Mouse (Mus musculus) neural tube, embryonic 12.5 days (tissue): ENCODE results near the gene Lima1. TPM values are rescaled to one million over a fixed set of nuclear protein-coding genes. Genes with fewer than 3 reads are reported as not detected.
"Not testable (repeated sequence)": the region's sequence is repeated elsewhere in the genome, so short reads cannot be mapped to it uniquely, and the experiment has no call there.

ENCODE experiments used
- ATAC-seq: fragments of 200-750 bp; cut with Nextera tagmentation; 2 replicates; pipeline ENCODE4 v1.8.0; 2017; ENCODE audit warnings: low read depth, mild to moderate bottlenecking, moderate TSS enrichment, moderate library complexity; ENCODE audit not compliant: low FRiP score
- H3K27ac ChIP-seq: fragments of 300-500 bp; sonication (generic); 2 replicates; pipeline ENCODE4 v1.5.1; 2016
- H3K27me3 ChIP-seq: fragments of 300-500 bp; sonication (generic); replicated peaks from 2 replicates; pipeline ENCODE4 v1.6.1; 2016; ENCODE audit warnings: mild to moderate bottlenecking
- H3K36me3 ChIP-seq: fragments of 300-500 bp; sonication (generic); 2 replicates; pipeline ENCODE4 v1.6.1; 2016; ENCODE audit warnings: mild to moderate bottlenecking
- H3K4me1 ChIP-seq: fragments of 300-500 bp; sonication (generic); 2 replicates; pipeline ENCODE4 v1.6.1; 2016
- H3K4me2 ChIP-seq: fragments of 300-500 bp; sonication (generic); replicated peaks from 2 replicates; pipeline ENCODE4 v1.6.1; 2016; ENCODE audit warnings: mild to moderate bottlenecking
- H3K4me3 ChIP-seq: fragments of 300-500 bp; sonication (generic); 2 replicates; pipeline ENCODE4 v1.5.1; 2016
- H3K9ac ChIP-seq: fragments of 300-500 bp; sonication (generic); 2 replicates; pipeline ENCODE4 v1.6.1; 2016; ENCODE audit warnings: mild to moderate bottlenecking
- H3K9me3 ChIP-seq: fragments of 300-500 bp; sonication (generic); 2 replicates; pipeline ENCODE4 v1.6.1; 2016; ENCODE audit warnings: mild to moderate bottlenecking
- WGBS: fragments of 180-500 bp; shearing (Covaris S2); methylation state at CpG from one replicate; pipeline ENCODE4 v1.1.7; 2016; 5-methylcytosine and 5-hydroxymethylcytosine counted together
- polyA plus RNA-seq: library from polyadenylated mRNA; unstranded; fragments of >200 nt; fragmentation: Nextera tagmentation; extraction: Ambion mirVana; gene quantifications from 2 replicates; pipeline ENCODE4 v1.2.1, GENCODE M21; 2016

Gene Lima1
- polyA plus RNA-seq, 1 experiment from 2014 or later: 35.5 TPM

DNA sequence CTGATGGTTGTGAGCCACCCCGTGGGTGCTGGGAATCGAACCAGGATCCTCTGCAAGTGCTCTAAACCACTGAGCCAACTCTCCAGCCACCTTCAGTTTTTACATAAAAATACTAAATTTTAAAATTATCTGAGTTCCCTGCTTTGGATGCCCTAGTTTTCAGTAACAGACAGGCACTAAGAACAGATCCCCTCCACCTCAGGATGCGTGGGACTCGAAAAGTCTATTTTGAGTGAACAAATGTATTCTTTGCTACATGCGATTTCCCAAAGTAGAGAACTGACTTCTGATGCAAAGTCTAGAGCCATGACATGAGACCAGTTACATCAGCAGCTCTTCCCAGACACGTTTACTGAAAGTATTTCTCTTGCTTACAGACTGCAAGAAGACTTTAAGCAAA is 84.8 kb downstream of the Lima1 start:
- Histone ChIP-seq H3K27ac (no peak overlapping the region), H3K36me3 (peaks cover 22% of the 10 kb centered on the region), H3K27me3 (no peaks in the 10 kb centered on the region), H3K9me3 (no peaks in the 10 kb centered on the region), H3K9ac (no peak overlapping the region), H3K4me2 (no peak overlapping the region), H3K4me3 (no peak overlapping the region), H3K4me1 (no peaks in the 10 kb centered on the region)
- WGBS: 96% methylated on average over 6 of the region's 6 CpGs
- ATAC-seq: no peak

- no peak overlapping the region for H3K27ac ChIP-seq
- H3K4me2 ChIP-seq: no peak overlapping the region
- ATAC-seq: no peak
- no peaks in the 10 kb centered on the region for H3K4me1 ChIP-seq
- no peaks in the 10 kb centered on the region for H3K27me3 ChIP-seq
- H3K4me3 ChIP-seq: no peak overlapping the region
- peaks cover 13% of the 10 kb centered on the region; the same call in 1 of the 2 replicates for H3K36me3 ChIP-seq
- WGBS: 58% methylated on average over 9 of the region's 9 CpGs
- no peak overlapping the region for H3K9ac ChIP-seq
- no peaks in the 10 kb centered on the region for H3K9me3 ChIP-seq
Measured at GRCm38 (mm10) chr15:99787625-99788120, 87.6 kb downstream of the Lima1 start.

- no peaks in the 10 kb centered on the region for H3K36me3 ChIP-seq
- no peak overlapping the region for H3K4me2 ChIP-seq
- 89% methylated on average over 16 of the region's 16 CpGs for WGBS
- H3K4me1 ChIP-seq: no peaks in the 10 kb centered on the region
- H3K4me3 ChIP-seq: no peak overlapping the region
- no peaks in the 10 kb centered on the region for H3K9me3 ChIP-seq
- H3K9ac ChIP-seq: no peak overlapping the region
- ATAC-seq: no peak
- no peaks in the 10 kb centered on the region for H3K27me3 ChIP-seq
- H3K27ac ChIP-seq: no peak overlapping the region
Measured at GRCm38 (mm10) chr15:99778677-99779335, 96.5 kb downstream of the Lima1 start.

DNA sequence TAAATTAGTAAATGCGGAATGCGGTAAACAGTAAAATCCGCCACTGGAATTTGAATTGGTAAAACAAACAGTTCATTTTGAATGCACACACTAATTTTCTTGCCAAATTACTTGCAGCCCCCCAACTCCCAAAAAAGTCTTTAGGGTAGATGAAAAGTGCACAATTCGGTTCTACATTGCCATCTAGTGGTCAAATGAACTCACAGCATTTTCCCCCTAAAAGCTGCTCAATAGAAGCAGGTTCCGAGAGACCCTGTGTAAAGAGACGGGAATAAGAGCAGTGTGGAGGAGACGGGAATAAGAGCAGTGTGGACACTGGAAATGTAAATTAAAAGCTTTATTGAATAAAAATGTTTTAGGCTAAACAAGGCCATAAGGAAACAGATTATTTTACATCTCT is 97.1 kb downstream of the Lima1 start:
- no peak overlapping the region for H3K9ac ChIP-seq
- no peak overlapping the region for H3K27ac ChIP-seq
- H3K36me3 ChIP-seq: no peaks in the 10 kb centered on the region
- 30% methylated on average over 7 of the region's 7 CpGs for WGBS
- no peaks in the 10 kb centered on the region for H3K27me3 ChIP-seq
- H3K4me3 ChIP-seq: no peak overlapping the region
- no peak overlapping the region for H3K4me2 ChIP-seq
- H3K4me1 ChIP-seq: no peaks in the 10 kb centered on the region
- ATAC-seq: no peak
- H3K9me3 ChIP-seq: no peaks in the 10 kb centered on the region

- 30% methylated on average over 3 of the region's 3 CpGs for WGBS
- H3K27me3 ChIP-seq: no peaks in the 10 kb centered on the region
- H3K4me2 ChIP-seq: peak overlapping the region; percentile 84
- H3K4me1 ChIP-seq: peaks cover 12% of the 10 kb centered on the region
- 0 out of 2 replicates have a peak overlapping the region, but pooled peaks have one; percentile 93 for H3K9ac ChIP-seq
- no peak for ATAC-seq
- peak overlapping the region; percentile 63; the same call in 1 of the 2 replicates for H3K4me3 ChIP-seq
- H3K36me3 ChIP-seq: no peaks in the 10 kb centered on the region
- H3K27ac ChIP-seq: no peak overlapping the region
- H3K9me3 ChIP-seq: no peaks in the 10 kb centered on the region
Measured at GRCm38 (mm10) chr15:99772925-99773324, 102.3 kb downstream of the Lima1 start.

DNA sequence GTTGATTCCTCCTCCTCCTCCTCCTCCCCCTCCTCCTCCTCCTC is 102.6 kb downstream of the Lima1 start, which contains the start of gene Cers5:
TSS of gene Cers5 (minus strand) at position 5 of the 44 bp plus-strand sequence.
- Histone ChIP-seq H3K4me1 (peaks cover 12% of the 10 kb centered on the region), H3K4me3 (peak within 1 kb of the TSS; percentile 63), H3K9ac (peak within 1 kb of the TSS; percentile 93), H3K27ac (peak within 1 kb of the TSS; percentile 79), H3K4me2 (peak within 1 kb of the TSS; percentile 84)
- not testable (repeated sequence) for H3K9me3 ChIP-seq, H3K36me3 ChIP-seq, H3K27me3 ChIP-seq, ATAC-seq

GRCm38 (mm10) chr15:99772277-99772880 is 102.9 kb downstream of the Lima1 start:
- Histone ChIP-seq H3K4me3 (peak overlapping the region; percentile 63), H3K4me2 (peak overlapping the region; percentile 84), H3K36me3 (no peaks in the 10 kb centered on the region), H3K4me1 (peaks cover 12% of the 10 kb centered on the region), H3K9ac (peak overlapping the region; percentile 93), H3K27ac (peak overlapping the region; percentile 79), H3K9me3 (no peaks in the 10 kb centered on the region), H3K27me3 (no peaks in the 10 kb centered on the region)
- peak; percentile 91 for ATAC-seq
- 0% methylated on average over 41 of the region's 41 CpGs for WGBS

DNA sequence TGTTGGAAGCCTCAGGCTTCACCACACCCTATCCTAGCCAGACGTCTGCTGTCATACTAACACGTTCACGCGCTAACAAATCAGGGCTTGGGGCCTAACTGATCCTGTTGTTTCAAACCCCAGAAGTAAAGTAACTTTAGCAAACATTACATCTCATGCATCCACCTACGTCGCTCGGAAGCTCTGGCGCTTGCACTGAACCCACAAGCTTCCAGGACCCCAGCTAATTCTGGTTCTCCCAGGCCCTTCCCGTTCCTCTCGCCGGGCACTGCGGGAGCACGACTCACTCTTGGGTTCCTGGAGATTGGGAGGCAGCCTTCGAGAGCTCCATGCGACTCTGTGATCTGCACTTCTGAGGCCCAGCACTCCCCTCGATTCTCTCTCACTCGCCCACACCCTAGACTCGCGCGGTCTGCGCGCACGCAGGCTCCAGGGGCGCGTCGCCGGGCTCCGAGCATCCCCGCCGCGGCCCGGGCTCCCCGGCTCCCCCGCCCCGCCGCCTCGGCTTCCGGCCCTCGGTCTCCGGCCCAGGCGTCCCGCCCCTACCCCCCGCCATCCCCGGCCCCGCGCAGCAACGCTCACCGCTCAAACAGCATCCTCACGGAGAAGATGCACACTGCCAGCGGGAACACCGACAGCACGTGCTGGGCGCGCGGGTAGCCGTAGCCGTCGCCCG is 103.5 kb downstream of the Lima1 start:
- Histone ChIP-seq H3K27ac (peak overlapping the region; percentile 79), H3K9ac (peak overlapping the region; percentile 93), H3K36me3 (no peaks in the 10 kb centered on the region), H3K4me3 (peak overlapping the region; percentile 63), H3K9me3 (no peaks in the 10 kb centered on the region), H3K4me2 (peak overlapping the region; percentile 84), H3K27me3 (no peaks in the 10 kb centered on the region), H3K4me1 (peaks cover 12% of the 10 kb centered on the region)
- ATAC-seq: peak; percentile 83
- under 1% methylated on average over 57 of the region's 59 CpGs for WGBS

DNA sequence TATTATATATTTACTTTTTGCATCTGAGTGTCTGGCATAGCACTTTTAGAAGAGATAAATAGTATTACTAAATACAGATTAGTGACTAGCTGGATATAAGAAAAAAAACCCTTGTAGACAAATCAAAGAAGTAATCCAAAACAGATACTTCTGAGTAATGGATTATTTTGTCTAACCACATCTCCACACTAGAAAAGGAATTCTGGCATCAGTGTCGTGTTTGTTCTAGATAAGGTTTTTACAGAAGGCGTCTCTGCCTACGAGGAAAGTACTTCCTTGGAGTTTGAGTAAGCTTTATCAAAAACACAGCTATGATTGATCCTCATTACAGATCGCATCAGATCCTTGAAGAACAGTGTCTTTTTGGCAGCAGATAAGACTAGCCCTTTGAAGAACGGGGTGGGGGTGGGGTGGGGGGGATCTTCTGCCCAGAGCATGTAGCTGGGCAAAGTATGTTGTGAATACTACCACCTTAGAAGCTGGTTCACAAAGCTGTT is 104.2 kb downstream of the Lima1 start:
- 0 out of 2 replicates have a peak overlapping the region, but pooled peaks have one; percentile 79 for H3K27ac ChIP-seq
- H3K36me3 ChIP-seq: no peaks in the 10 kb centered on the region
- H3K9me3 ChIP-seq: no peaks in the 10 kb centered on the region
- H3K4me1 ChIP-seq: peaks cover 12% of the 10 kb centered on the region
- H3K9ac ChIP-seq: peak overlapping the region; percentile 93
- H3K4me2 ChIP-seq: peak overlapping the region; percentile 84
- 40% methylated on average over 5 of the region's 5 CpGs for WGBS
- ATAC-seq: no peak
- no peaks in the 10 kb centered on the region for H3K27me3 ChIP-seq
- H3K4me3 ChIP-seq: peak overlapping the region; percentile 63

DNA sequence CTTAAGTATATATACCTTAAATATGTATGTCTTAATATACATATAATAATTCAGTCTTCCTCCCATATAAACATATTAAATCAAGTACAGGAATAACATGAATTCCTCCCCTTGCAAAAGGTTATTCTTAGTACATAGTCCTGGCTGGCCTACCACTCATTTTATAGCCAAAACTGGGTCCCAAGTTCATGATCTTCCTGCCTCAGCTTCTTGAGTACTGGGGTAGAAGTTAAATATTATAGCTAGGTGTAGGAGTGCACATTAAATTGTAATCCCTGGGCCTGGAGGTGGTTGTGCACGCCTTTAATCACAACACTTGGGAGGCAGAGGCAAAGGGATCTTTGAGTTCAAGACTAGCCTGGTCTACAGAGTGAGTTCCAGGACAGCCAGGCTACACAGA is 106.5 kb downstream of the Lima1 start:
- Histone ChIP-seq H3K9ac (no peak overlapping the region), H3K4me2 (no peak overlapping the region), H3K36me3 (peaks cover 7% of the 10 kb centered on the region; the same call in 1 of the 2 replicates), H3K9me3 (no peaks in the 10 kb centered on the region), H3K4me1 (peaks cover 12% of the 10 kb centered on the region), H3K27me3 (no peaks in the 10 kb centered on the region), H3K27ac (no peak overlapping the region), H3K4me3 (no peak overlapping the region)
- ATAC-seq: no peak
- 94% methylated on average over 1 of the region's 1 CpGs for WGBS

DNA sequence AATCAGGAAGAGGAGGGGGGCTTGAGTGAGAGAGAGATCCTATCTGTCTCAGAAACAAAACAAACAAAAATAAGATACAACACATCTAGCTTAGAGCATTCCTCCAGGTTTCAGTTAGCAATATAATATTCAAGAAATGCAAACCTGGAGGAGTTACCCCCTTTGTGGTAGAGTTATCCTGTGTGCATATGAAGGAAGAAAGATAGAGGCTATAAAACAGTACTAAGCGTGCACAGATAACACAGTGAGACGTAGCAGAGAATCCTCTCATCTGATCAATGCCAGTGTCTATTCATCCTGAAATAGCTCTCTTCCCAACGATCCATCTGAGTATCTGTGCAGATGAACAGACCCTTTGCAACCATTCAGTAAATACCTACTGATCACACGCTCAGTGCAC is 107.8 kb downstream of the Lima1 start:
- Histone ChIP-seq H3K9me3 (no peaks in the 10 kb centered on the region), H3K9ac (no peak overlapping the region), H3K4me3 (no peak overlapping the region), H3K4me1 (peaks cover 12% of the 10 kb centered on the region), H3K27me3 (no peaks in the 10 kb centered on the region), H3K36me3 (peaks cover 7% of the 10 kb centered on the region; the same call in 1 of the 2 replicates), H3K4me2 (no peak overlapping the region), H3K27ac (no peak overlapping the region)
- 89% methylated on average over 4 of the region's 4 CpGs for WGBS
- no peak for ATAC-seq

DNA sequence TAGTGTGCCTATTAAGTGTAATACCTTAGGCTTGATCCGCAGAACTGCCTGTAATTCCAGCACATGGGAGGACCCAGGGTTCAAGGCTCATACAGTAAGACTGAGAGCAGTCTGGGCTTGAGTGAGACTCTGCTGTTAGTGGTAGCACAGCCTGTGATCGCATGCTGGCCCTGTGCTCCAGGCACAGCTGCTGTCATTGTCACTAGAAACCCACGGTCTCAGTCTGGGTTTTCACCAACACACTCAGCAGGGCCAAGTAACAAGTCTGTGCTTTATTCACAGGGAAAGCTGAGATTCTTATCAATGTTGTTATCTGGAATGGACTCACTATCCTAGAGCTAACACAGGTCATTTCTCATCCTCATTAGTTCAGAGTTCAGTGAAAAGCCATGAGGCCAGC is 121.1 kb downstream of the Lima1 start:
- 79% methylated on average over 3 of the region's 3 CpGs for WGBS
- no peak overlapping the region for H3K4me3 ChIP-seq
- H3K36me3 ChIP-seq: peaks cover 3% of the 10 kb centered on the region; the same call in 1 of the 2 replicates
- H3K27ac ChIP-seq: no peak overlapping the region
- no peak overlapping the region for H3K4me2 ChIP-seq
- no peaks in the 10 kb centered on the region for H3K9me3 ChIP-seq
- no peaks in the 10 kb centered on the region for H3K27me3 ChIP-seq
- no peaks in the 10 kb centered on the region for H3K4me1 ChIP-seq
- H3K9ac ChIP-seq: no peak overlapping the region
- no peak for ATAC-seq
